Mouse (Mus musculus): ENCODE measurements around the gene Cpsf4l.

GRCm38 (mm10) chr11:113667704-113668103 lies 42.1 kb downstream of the Cpsf4l start:
- TF ChIP-seq CTCF (IDR thresholded peaks at IDR 0.05; ENCODE audit: low read depth, low read length) (no peak), POLR2A (IDR thresholded peaks at IDR 0.05; ENCODE audit: borderline replicate concordance, low read depth, low read length) (no peak)
